Mouse (Mus musculus) midbrain, embryonic 14.5 days (tissue): ENCODE measurements at regions not wholly inside any gene's neighbourhood (a gene's known extent, or its start where the extent isn't known, plus 50 kb on each side); places are given as distances from the start of the nearest gene placed in this dataset.

ENCODE experiments used
- ATAC-seq: fragments of 200-750 bp; cut with Nextera tagmentation; 2 replicates; pipeline ENCODE4 v1.8.0; 2017; ENCODE audit warnings: moderate number of reproducible peaks, moderate library complexity; ENCODE audit not compliant: low FRiP score, low TSS enrichment
- DNase-seq: peaks from one replicate; pipeline ENCODE4 v3.0.0-alpha.2; 2015
- H3K27ac ChIP-seq: fragments of 300-500 bp; sonication (generic); replicated peaks from 2 replicates; pipeline ENCODE4 v1.5.1; 2014; ENCODE audit warnings: mild to moderate bottlenecking, low read depth, low read length, moderate library complexity
- H3K27me3 ChIP-seq: fragments of 300-500 bp; sonication (generic); 2 replicates; pipeline ENCODE4 v1.6.1; 2014; ENCODE audit warnings: low read length, control low read depth, mixed read lengths; ENCODE audit not compliant: control insufficient read depth, insufficient read depth
- H3K36me3 ChIP-seq: fragments of 300-500 bp; sonication (generic); 2 replicates; pipeline ENCODE4 v1.6.1; 2014; ENCODE audit warnings: low read length, control low read depth; ENCODE audit not compliant: control insufficient read depth, insufficient read depth
- H3K4me1 ChIP-seq: fragments of 300-500 bp; sonication (generic); 2 replicates; pipeline ENCODE4 v1.6.1; 2014; ENCODE audit warnings: mild to moderate bottlenecking, antibody characterized with exemption, low read length, control low read depth; ENCODE audit not compliant: control insufficient read depth, insufficient read depth
- H3K4me2 ChIP-seq: fragments of 300-500 bp; sonication (generic); 2 replicates; pipeline ENCODE4 v1.6.1; 2014; ENCODE audit warnings: mild to moderate bottlenecking, low read length, moderate library complexity
- H3K4me3 ChIP-seq: fragments of 300-500 bp; sonication (generic); replicated peaks from 2 replicates; pipeline ENCODE4 v1.5.1; 2014; ENCODE audit warnings: low read depth, low read length
- H3K9ac ChIP-seq: fragments of 300-500 bp; sonication (generic); replicated peaks from 2 replicates; pipeline ENCODE4 v1.6.1; 2014; ENCODE audit warnings: mild to moderate bottlenecking, low read length, moderate library complexity
- H3K9me3 ChIP-seq: fragments of 300-500 bp; sonication (generic); 2 replicates; pipeline ENCODE4 v1.6.1; 2016; ENCODE audit warnings: low read length, control low read depth, mixed read lengths; ENCODE audit not compliant: control insufficient read depth
- WGBS: fragments of 180-500 bp; shearing (Covaris S2); extraction: QIAGEN DNeasy Blood & Tissue Kit; methylation state at CpG from one replicate; pipeline ENCODE4 v1.1.7; 2014; 5-methylcytosine and 5-hydroxymethylcytosine counted together

- Histone ChIP-seq H3K9ac (peak overlapping the region; percentile 54), H3K27ac (peak overlapping the region; percentile 94), H3K27me3 (no peaks in the 10 kb centered on the region), H3K4me2 (peak overlapping the region; percentile 51), H3K4me3 (peak overlapping the region; percentile 17), H3K9me3 (no peaks in the 10 kb centered on the region), H3K4me1 (peaks cover 54% of the 10 kb centered on the region), H3K36me3 (no peaks in the 10 kb centered on the region)
- WGBS = 2% methylated on average over 11 of the region's 11 CpGs
- DNase-seq (peak; percentile 96), ATAC-seq (peak; percentile 90)
These were observed 450.3 kb upstream of the Ubash3b start for GRCm38 (mm10) chr9:41611534-41612451.

GRCm38 (mm10) chr9:41610347-41610746, 448.9 kb upstream of the Ubash3b start:
- WGBS = 7% methylated on average over 4 of the region's 4 CpGs

GRCm38 (mm10) chr9:41606136-41606535, 444.6 kb upstream of the Ubash3b start:
- ATAC-seq (no peak), DNase-seq (no peak)
- Histone ChIP-seq H3K27me3 (no peaks in the 10 kb centered on the region), H3K9ac (no peak overlapping the region), H3K36me3 (0 out of 2 replicates have a peak, but pooled peaks cover 3% of the 10 kb centered on the region), H3K4me3 (no peak overlapping the region), H3K4me2 (no peak overlapping the region), H3K27ac (peak overlapping the region; percentile 65), H3K9me3 (no peaks in the 10 kb centered on the region), H3K4me1 (peaks cover 43% of the 10 kb centered on the region)
- 67% methylated on average over 1 of the region's 1 CpGs for WGBS

More at GRCm38 (mm10) chr9:41610347-41610746, 448.9 kb upstream of the Ubash3b start:
- H3K9me3 ChIP-seq = no peaks in the 10 kb centered on the region
- H3K4me1 ChIP-seq = peaks cover 69% of the 10 kb centered on the region
- H3K4me2 ChIP-seq = 0 out of 2 replicates have a peak overlapping the region, but pooled peaks have one; percentile 51
- ATAC-seq = no peak
- H3K27me3 ChIP-seq = no peaks in the 10 kb centered on the region
- H3K27ac ChIP-seq = peak overlapping the region; percentile 94
- no peaks in the 10 kb centered on the region for H3K36me3 ChIP-seq
- peak; percentile 54 for DNase-seq
- H3K4me3 ChIP-seq = no peak overlapping the region
- peak overlapping the region; percentile 27 for H3K9ac ChIP-seq

- no peaks in the 10 kb centered on the region for H3K9me3 ChIP-seq
- H3K9ac ChIP-seq = no peak overlapping the region
- H3K4me1 ChIP-seq = peaks cover 42% of the 10 kb centered on the region
- no peak overlapping the region for H3K4me2 ChIP-seq
- 31% methylated on average over 1 of the region's 1 CpGs for WGBS
- H3K27ac ChIP-seq = peak overlapping the region; percentile 65
- no peaks in the 10 kb centered on the region for H3K27me3 ChIP-seq
- no peak for ATAC-seq
- DNase-seq = peak; percentile 28
- 0 out of 2 replicates have a peak, but pooled peaks cover 3% of the 10 kb centered on the region for H3K36me3 ChIP-seq
- H3K4me3 ChIP-seq = no peak overlapping the region
These were observed 443.4 kb upstream of the Ubash3b start for GRCm38 (mm10) chr9:41604916-41605315.

- peak overlapping the region; percentile 43 for H3K27ac ChIP-seq
- H3K4me1 ChIP-seq = peaks cover 58% of the 10 kb centered on the region
- H3K36me3 ChIP-seq = 0 out of 2 replicates have a peak, but pooled peaks cover 3% of the 10 kb centered on the region
- no peaks in the 10 kb centered on the region for H3K27me3 ChIP-seq
- H3K4me2 ChIP-seq = no peak overlapping the region
- H3K9ac ChIP-seq = no peak overlapping the region
- H3K9me3 ChIP-seq = no peaks in the 10 kb centered on the region
- ATAC-seq = peak; percentile 40
- 8% methylated on average over 3 of the region's 3 CpGs for WGBS
- peak; percentile 51 for DNase-seq
- H3K4me3 ChIP-seq = no peak overlapping the region
These were observed 439.3 kb upstream of the Ubash3b start for GRCm38 (mm10) chr9:41600778-41601177.

GRCm38 (mm10) chr9:41599874-41600273, 438.4 kb upstream of the Ubash3b start:
- no peaks in the 10 kb centered on the region for H3K27me3 ChIP-seq
- H3K27ac ChIP-seq = peak overlapping the region; percentile 6; the same call in 1 of the 2 replicates
- DNase-seq = no peak
- no peak overlapping the region for H3K4me2 ChIP-seq
- no peaks in the 10 kb centered on the region for H3K9me3 ChIP-seq
- peaks cover 58% of the 10 kb centered on the region for H3K4me1 ChIP-seq
- 0 out of 2 replicates have a peak, but pooled peaks cover 3% of the 10 kb centered on the region for H3K36me3 ChIP-seq
- H3K9ac ChIP-seq = no peak overlapping the region
- ATAC-seq = no peak
- H3K4me3 ChIP-seq = no peak overlapping the region
- 46% methylated on average over 1 of the region's 1 CpGs for WGBS

GRCm38 (mm10) chr9:41595749-41596148, 434.3 kb upstream of the Ubash3b start:
- no peak overlapping the region for H3K4me3 ChIP-seq
- H3K9ac ChIP-seq = no peak overlapping the region
- 10% methylated on average over 5 of the region's 5 CpGs for WGBS
- H3K4me2 ChIP-seq = peak overlapping the region; percentile 39
- H3K27me3 ChIP-seq = no peaks in the 10 kb centered on the region
- DNase-seq (peak; percentile 81), ATAC-seq (peak; percentile 56; the same call in 1 of the 2 replicates)
- peak overlapping the region; percentile 83 for H3K27ac ChIP-seq
- peaks cover 75% of the 10 kb centered on the region for H3K4me1 ChIP-seq
- H3K9me3 ChIP-seq = no peaks in the 10 kb centered on the region
- peaks cover 27% of the 10 kb centered on the region for H3K36me3 ChIP-seq

GRCm38 (mm10) chr9:41593998-41594397, 432.5 kb upstream of the Ubash3b start:
- Histone ChIP-seq H3K9me3 (no peaks in the 10 kb centered on the region), H3K4me2 (no peak overlapping the region), H3K27me3 (no peaks in the 10 kb centered on the region), H3K4me3 (no peak overlapping the region), H3K27ac (peak overlapping the region; percentile 32), H3K36me3 (peaks cover 45% of the 10 kb centered on the region), H3K4me1 (peaks cover 75% of the 10 kb centered on the region), H3K9ac (no peak overlapping the region)
- ATAC-seq = no peak
- WGBS = 59% methylated on average over 7 of the region's 7 CpGs
- DNase-seq = peak; percentile 53
